Comparison of ENCODE assay signal across 29 mouse cellular contexts in genomic region chr17:50159816-50160215, GRCm38 (mm10). TPM values are rescaled to one million over a fixed set of nuclear protein-coding genes. Genes with fewer than 3 reads are reported as not detected.
DNase-seq lines count a peak whose midpoint lies in the region; ATAC-seq and TF ChIP-seq lines count a peak whose summit lies in the region.
"Had no signal": no experiment of that assay in that cellular context is flagged by ENCODE, and none has a peak within 500 bp of the region (broad histone marks: within the 10 kb centered on the region; RNA-seq: fewer than 3 reads in every experiment).

No protein-coding gene starts in this region.

- in situ Hi-C loops in CH12.LX (cut with MboI; ENCODE audit: low pct_ligation_motif_present, low pct_unique_long_range_greater_than_20kb, low sequenced_read_pairs): no loop called here

- TF ChIP-seq RAD21 in CH12.LX (IDR thresholded peaks at IDR 0.05; ENCODE audit: low read depth, low read length): no peak

- H3K9me3 ChIP-seq in CH12.LX (replicated peaks; ENCODE audit: low read length): peaks cover 19% of the 10 kb centered on the region
- no peaks in the 10 kb centered on the region for H3K9me3 ChIP-seq in intestine, embryonic 16.5 days (ENCODE audit: control insufficient read depth, low read length)

- H3K4me2 ChIP-seq in CH12.LX (ENCODE audit: insufficient read depth, low read depth, poor library complexity, severe bottlenecking): peak overlapping the region; percentile 48
- H3K4me2 ChIP-seq in intestine, embryonic 16.5 days (ENCODE audit: low read depth, low read length): no peak overlapping the region
- H3K4me2 ChIP-seq: heart, embryonic 12.5 days; hindbrain, embryonic 13.5 days had no signal

- whole genome bisulfite sequencing in intestine, embryonic 16.5 days: 88% methylated on average over 6 of the region's 6 CpGs

- dilution Hi-C loops in CH12.LX (cut with MboI; ENCODE audit: extremely low pct_ligation_motif_present, extremely low pct_unique_long_range_greater_than_20kb, low sequenced_read_pairs): no loop called here

- peaks cover 83% of the 10 kb centered on the region for H3K79me2 ChIP-seq in CH12.LX (replicated peaks; ENCODE audit: control insufficient read depth, extremely low read depth, insufficient read depth, poor library complexity, severe bottlenecking)

- TF ChIP-seq POLR2A in CH12.LX (IDR thresholded peaks at IDR 0.05; ENCODE audit: low read depth, low read length): no peak; the same call in 1 of the 2 replicates
- no peak for TF ChIP-seq POLR2A in embryonic fibroblast, embryonic 13.5 days (IDR thresholded peaks at IDR 0.05; ENCODE audit: low read depth, low read length)

- H3K27me3 ChIP-seq in CH12.LX (replicated peaks): no peaks in the 10 kb centered on the region
- H3K27me3 ChIP-seq in intestine, embryonic 16.5 days (replicated peaks; ENCODE audit: control insufficient read depth, insufficient read depth, low read length): no peaks in the 10 kb centered on the region
- H3K27me3 ChIP-seq: heart, embryonic 12.5 days; hindbrain, embryonic 13.5 days had no signal

- H3K4me3 ChIP-seq in CH12.LX (replicated peaks in 1 of 3; ENCODE audit: low read depth in 2 of 3, low read length in 2 of 3, poor library complexity in 1 of 3): peak overlapping the region in 2 of 3 experiments; percentile 1 to 35
- H3K4me3 ChIP-seq in embryonic fibroblast, embryonic 13.5 days (ENCODE audit: insufficient read depth, low read length): no peak overlapping the region
- no peak overlapping the region for H3K4me3 ChIP-seq in intestine, embryonic 16.5 days (ENCODE audit: low read length)
- H3K4me3 ChIP-seq: heart, adult 2 months; heart, embryonic 12.5 days; hindbrain, embryonic 13.5 days had no signal

- peak overlapping the region; percentile 100 for H3K27ac ChIP-seq in CH12.LX (ENCODE audit: insufficient read depth, low read depth)
- H3K27ac ChIP-seq in embryonic fibroblast, embryonic 13.5 days (ENCODE audit: insufficient read depth, low read length): 0 out of 2 replicates have a peak overlapping the region, but pooled peaks have one; percentile 22
- H3K27ac ChIP-seq in intestine, embryonic 16.5 days (ENCODE audit: low read length): no peak overlapping the region
- H3K27ac ChIP-seq: heart, adult 2 months; hindbrain, embryonic 13.5 days; macrophage had no signal

- no peak for TF ChIP-seq CTCF in CH12.LX (conservative IDR thresholded peaks at IDR 0.05 in 1 of 2, IDR thresholded peaks at IDR 0.05 in 1 of 2; ENCODE audit: low read depth in 2 of 2, low read length in 2 of 2)
- TF ChIP-seq CTCF in embryonic fibroblast, embryonic 13.5 days (IDR thresholded peaks at IDR 0.05; ENCODE audit: borderline replicate concordance, insufficient read depth, low read length): no peak

- DNase-seq in spleen, adult 18-20 months: peak; percentile 31 to 36
- DNase-seq in spleen, postnatal 4 days (ENCODE audit: low spot score in 2 of 2): no peak
- DNase-seq in CH12.LX (ENCODE audit: extremely low read depth): no peak
- no peak for DNase-seq in layer of hippocampus, postnatal 14 days (ENCODE audit: low spot score in 2 of 2)
- no peak for DNase-seq in layer of hippocampus, adult 11-12 months (ENCODE audit: low spot score)
- DNase-seq: adrenal gland, postnatal 10 days; cerebellum, adult 11-12 months; cerebellum, adult 9-11 months; gastrocnemius, postnatal 14 days; heart, adult 2 months; heart, postnatal 4 days; kidney, adult 9 months; kidney, postnatal 10 days; layer of hippocampus, adult 9-11 months; liver; lung, adult 18-20 months; midbrain, embryonic 14.5 days; retina, postnatal 1 day; right cerebral cortex, postnatal 14 days; thymus, postnatal 4 days had no signal

- peaks cover 75 to 89% of the 10 kb centered on the region in 2 experiments for H3K36me3 ChIP-seq in CH12.LX (replicated peaks in 1 of 2; ENCODE audit: control insufficient read depth in 1 of 2, insufficient read depth in 1 of 2, low read length in 1 of 2)
- no peaks in the 10 kb centered on the region for H3K36me3 ChIP-seq in intestine, embryonic 16.5 days (ENCODE audit: control insufficient read depth, insufficient read depth, low read length)
- H3K36me3 ChIP-seq: hindbrain, embryonic 13.5 days had no signal

- no peak for TF ChIP-seq EP300 in CH12.LX (IDR thresholded peaks at IDR 0.05; ENCODE audit: low read length)

- peaks cover 49 to 96% of the 10 kb centered on the region in 2 experiments for H3K4me1 ChIP-seq in CH12.LX (ENCODE audit: control insufficient read depth in 1 of 2, insufficient read depth in 2 of 2)
- peaks cover 8% of the 10 kb centered on the region for H3K4me1 ChIP-seq in embryonic fibroblast, embryonic 13.5 days (ENCODE audit: control insufficient read depth, insufficient read depth, low read length)
- no peaks in the 10 kb centered on the region for H3K4me1 ChIP-seq in intestine, embryonic 16.5 days (ENCODE audit: control insufficient read depth, insufficient read depth, low read length)

- peak overlapping the region; percentile 89 for H3K9ac ChIP-seq in CH12.LX (ENCODE audit: insufficient read depth, low read depth)
- no peak overlapping the region for H3K9ac ChIP-seq in intestine, embryonic 16.5 days (ENCODE audit: low read depth, low read length)
- H3K9ac ChIP-seq: heart, embryonic 12.5 days; hindbrain, embryonic 13.5 days had no signal

- no peak for ATAC-seq in intestine, embryonic 16.5 days
- ATAC-seq: forebrain, embryonic 14.5 days; intestine, postnatal 0 days; lung, postnatal 0 days; Patski had no signal

TF ChIP-seq in CH12.LX, 34 proteins besides CTCF, POLR2A, EP300 and RAD21:
- TF ChIP-seq TCF12 (IDR thresholded peaks at IDR 0.05; ENCODE audit: low read depth, low read length): 0 out of 2 replicates have a peak, but pooled peaks have one; percentile 18
- no peak for TF ChIP-seq PAX5 (IDR thresholded peaks at IDR 0.05; ENCODE audit: low read length)
- no peak for TF ChIP-seq ZC3H11A (IDR thresholded peaks at IDR 0.05; ENCODE audit: low read depth, low read length)
- TF ChIP-seq ETS1 (conservative IDR thresholded peaks at IDR 0.05; ENCODE audit: low read depth, low read length): peak; percentile 9; the same call in 1 of the 2 replicates
- TF ChIP-seq GABPA (IDR thresholded peaks at IDR 0.05; ENCODE audit: insufficient replicate concordance, low read depth, low read length): no peak
- peak; percentile 18; the same call in 1 of the 2 replicates for TF ChIP-seq POLR2AphosphoS2 (IDR thresholded peaks at IDR 0.05; ENCODE audit: low read depth, low read length)
- TF ChIP-seq ZNF384 (IDR thresholded peaks at IDR 0.05; ENCODE audit: low read depth, low read length): no peak
- TF ChIP-seq MAX (IDR thresholded peaks at IDR 0.05; ENCODE audit: low read length): no peak
- no peak for TF ChIP-seq E2F4 (IDR thresholded peaks at IDR 0.05; ENCODE audit: insufficient replicate concordance, low read depth, low read length)
- TF ChIP-seq MAFK (IDR thresholded peaks at IDR 0.05; ENCODE audit: insufficient replicate concordance, low read length): no peak

RNA-seq across cellular contexts. Expression of gene Rftn1, which starts 30.7 kb away (rescaled TPM):
- total RNA-seq in CH12.LX (2012; rRNA removed) (52.5 and 76.2 TPM in 2 replicates), CH12.LX (2014; rRNA removed) (60.5 and 71.7 TPM in 2 replicates)
- polyA plus RNA-seq in CH12.LX (2012; ENCODE audit: insufficient read length, low read depth): 66.2 and 80.6 TPM in 2 replicates
- 15.1 and 23.4 TPM in 2 replicates for polyA plus RNA-seq in embryonic fibroblast, embryonic 13.5 days (2011; ENCODE audit: insufficient read length, low read depth, missing spikeins)
- 10 to 100 TPM; 12.8 to 14.5 TPM for total RNA-seq in layer of hippocampus, postnatal 14 days (2021)
- 9.0 and 9.3 TPM in 2 replicates for polyA plus RNA-seq in intestine, embryonic 16.5 days (2015; fragmentation: Nextera tagmentation; extraction: Ambion mirVana)

Comparison
In these comparisons a context has a peak if more than half of its experiments do, and no peak if none do; other contexts are left out.
1. DNase-seq: peak in spleen, adult 18-20 months (2 of 2); none in spleen, postnatal 4 days (0 of 2), CH12.LX (single experiment), layer of hippocampus, postnatal 14 days (0 of 2) and layer of hippocampus, adult 11-12 months (single experiment).
2. H3K4me3 ChIP-seq: peak in CH12.LX (2 of 3); none in embryonic fibroblast, embryonic 13.5 days (single experiment) and intestine, embryonic 16.5 days (single experiment).